Comparison of ENCODE assay signal across 23 mouse cellular contexts in the genomic region with DNA sequence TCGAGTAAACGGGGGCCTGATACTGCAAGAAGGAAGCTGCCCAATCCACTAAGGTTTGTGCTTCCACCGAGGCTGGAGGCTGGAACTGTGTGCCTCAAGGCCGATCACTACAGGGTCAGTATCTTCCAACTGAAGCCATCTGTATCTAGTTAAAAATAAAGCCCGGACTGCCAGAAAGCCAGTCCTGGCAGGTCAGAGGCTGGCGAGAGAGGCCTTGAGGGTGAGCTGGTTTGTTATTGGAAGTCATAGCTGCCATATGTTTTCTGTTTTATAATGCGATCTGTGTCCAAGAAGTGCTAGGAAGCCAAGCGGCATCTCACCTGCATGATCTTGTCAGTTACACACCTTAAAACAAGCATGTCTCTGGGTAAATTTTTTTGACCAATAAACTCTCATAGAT. TPM values are rescaled to one million over a fixed set of nuclear protein-coding genes. Genes with fewer than 3 reads are reported as not detected.
A peak's percentile ranks its signal among the peaks of the same experiment; 100 is the strongest.
DNase-seq lines count a peak whose midpoint lies in the region; ATAC-seq lines count a peak whose summit lies in the region.
"Had no signal": no experiment of that assay in that cellular context is flagged by ENCODE, and none has a peak within 500 bp of the region (broad histone marks: within the 10 kb centered on the region; RNA-seq: fewer than 3 reads in every experiment).

No protein-coding gene starts in this region.

- no peaks in the 10 kb centered on the region for H3K27me3 ChIP-seq in forebrain, embryonic 14.5 days (replicated peaks; ENCODE audit: control insufficient read depth, insufficient read depth, low read length)
- no peaks in the 10 kb centered on the region for H3K27me3 ChIP-seq in forebrain, embryonic 10.5 days (ENCODE audit: poor library complexity, severe bottlenecking)
- H3K27me3 ChIP-seq: embryonic facial prominence, embryonic 12.5 days; forebrain, embryonic 12.5 days; heart, embryonic 12.5 days; intestine, embryonic 15.5 days; Patski had no signal

- 0 out of 2 replicates have a peak, but pooled peaks cover 2% of the 10 kb centered on the region for H3K9me3 ChIP-seq in forebrain, embryonic 14.5 days (replicated peaks; ENCODE audit: control insufficient read depth, low read length)
- peaks cover 5% of the 10 kb centered on the region for H3K9me3 ChIP-seq in forebrain, embryonic 10.5 days
- H3K9me3 ChIP-seq: intestine, embryonic 15.5 days had no signal

- H3K36me3 ChIP-seq in forebrain, embryonic 14.5 days (ENCODE audit: control insufficient read depth, insufficient read depth, low read length): no peaks in the 10 kb centered on the region
- no peaks in the 10 kb centered on the region for H3K36me3 ChIP-seq in forebrain, embryonic 10.5 days (replicated peaks)
- H3K36me3 ChIP-seq: embryonic facial prominence, embryonic 12.5 days; forebrain, embryonic 12.5 days; intestine, embryonic 15.5 days had no signal

- peak; percentile 34 for DNase-seq in embryo, embryonic 10.5 days (ENCODE audit: low spot score)
- DNase-seq in embryo, embryonic 10 days (ENCODE audit: low spot score): no peak
- peak; percentile 46 for DNase-seq in cerebellum, adult 11 months
- peak; percentile 54 for DNase-seq in cerebellum, adult 8-10 months
- DNase-seq in cerebellum, postnatal 25 days: peak; percentile 51 to 66
- no peak for DNase-seq in forebrain, embryonic 14.5 days (ENCODE audit: low spot score)
- DNase-seq in forebrain, embryonic 10.5 days (ENCODE audit: extremely low spot score, low spot score): no peak
- DNase-seq: adrenal gland, postnatal 14 days; embryo, embryonic 11 days; forebrain, postnatal 0 days; gastrocnemius, postnatal 14 days; heart, postnatal 4 days; kidney, adult 18-20 months had no signal

- no peaks in the 10 kb centered on the region for H3K4me1 ChIP-seq in forebrain, embryonic 14.5 days (ENCODE audit: control insufficient read depth, insufficient read depth, low read length)
- no peaks in the 10 kb centered on the region for H3K4me1 ChIP-seq in forebrain, embryonic 10.5 days
- H3K4me1 ChIP-seq: embryonic facial prominence, embryonic 12.5 days had no signal

- no peak overlapping the region for H3K4me2 ChIP-seq in forebrain, embryonic 14.5 days (ENCODE audit: low read length)
- H3K4me2 ChIP-seq: embryonic facial prominence, embryonic 12.5 days; forebrain, embryonic 12.5 days; heart, embryonic 12.5 days; hindbrain, embryonic 14.5 days; intestine, embryonic 15.5 days had no signal

- no peak for ATAC-seq in forebrain, embryonic 14.5 days
- ATAC-seq in megakaryocyte, adult 5-6 weeks (ENCODE audit: poor library complexity, severe bottlenecking): no peak
- ATAC-seq: activated CD4-positive, CD25-positive, alpha-beta regulatory T cell, adult 4 months; forebrain, postnatal 0 days; intestine, embryonic 15.5 days; Patski had no signal

- H3K9ac ChIP-seq in forebrain, embryonic 14.5 days (ENCODE audit: low read length): no peak overlapping the region
- H3K9ac ChIP-seq: embryonic facial prominence, embryonic 12.5 days; forebrain, embryonic 12.5 days; forebrain, postnatal 0 days; heart, embryonic 12.5 days; hindbrain, embryonic 14.5 days; intestine, embryonic 15.5 days had no signal

- H3K4me3 ChIP-seq in forebrain, embryonic 14.5 days (ENCODE audit: low read depth, low read length): no peak overlapping the region
- no peak overlapping the region for H3K4me3 ChIP-seq in forebrain, embryonic 10.5 days
- H3K4me3 ChIP-seq: embryonic facial prominence, embryonic 12.5 days; forebrain, embryonic 12.5 days; heart, embryonic 12.5 days; intestine, embryonic 15.5 days had no signal

- 94% methylated on average over 8 of the region's 8 CpGs for WGBS in forebrain, embryonic 14.5 days
- WGBS in forebrain, embryonic 10.5 days: 70% methylated on average over 8 of the region's 8 CpGs

- H3K27ac ChIP-seq in forebrain, embryonic 14.5 days (ENCODE audit: low read depth, low read length): no peak overlapping the region
- H3K27ac ChIP-seq in forebrain, embryonic 10.5 days: no peak overlapping the region
- H3K27ac ChIP-seq: embryonic facial prominence, embryonic 12.5 days; forebrain, embryonic 12.5 days; hindbrain, embryonic 14.5 days; intestine, embryonic 15.5 days had no signal

RNA-seq across cellular contexts. Expression of gene Map10, which starts 43.2 kb away (rescaled TPM):
- polyA plus RNA-seq in forebrain, embryonic 14.5 days (2014; fragmentation: Nextera tagmentation; extraction: Ambion mirVana): 9.3 and 11.6 TPM in 2 replicates
- 6.7 and 7.6 TPM in 2 replicates for polyA plus RNA-seq in forebrain, embryonic 10.5 days (2016; fragmentation: Nextera tagmentation; extraction: Ambion mirVana)
- 2.7 and 4.6 TPM in 2 replicates for total RNA-seq in megakaryocyte, adult 5-6 weeks (2015)
- total RNA-seq in megakaryocyte, adult 5-6 weeks (2017): 2.3 and 3.5 TPM in 2 replicates
- total RNA-seq: MEL had no signal
- polyA plus RNA-seq: C2C12, Patski had no signal

RNA-seq across cellular contexts. Expression of gene Sipa1l2, which starts 56.8 kb away (rescaled TPM):
- 15.5 and 19.9 TPM in 2 replicates for polyA plus RNA-seq in forebrain, embryonic 14.5 days (2014; fragmentation: Nextera tagmentation; extraction: Ambion mirVana)
- 13.1 and 15.4 TPM in 2 replicates for polyA plus RNA-seq in forebrain, embryonic 10.5 days (2016; fragmentation: Nextera tagmentation; extraction: Ambion mirVana)
- total RNA-seq in megakaryocyte, adult 5-6 weeks (2015): 5.2 and 7.4 TPM in 2 replicates
- 10.9 and 11.6 TPM in 2 replicates for total RNA-seq in megakaryocyte, adult 5-6 weeks (2017)
- total RNA-seq: MEL had no signal

Comparison
In these comparisons a context has a peak if more than half of its experiments do, and no peak if none do; other contexts are left out.
1. DNase-seq: peak in embryo, embryonic 10.5 days (single experiment), cerebellum, adult 11 months (single experiment), cerebellum, adult 8-10 months (single experiment) and cerebellum, postnatal 25 days (2 of 2); none in embryo, embryonic 10 days (single experiment), forebrain, embryonic 14.5 days (single experiment) and forebrain, embryonic 10.5 days (single experiment).